Mouse (Mus musculus) lung, adult 2 months (tissue): ENCODE measurements around the gene Jmjd1c.

Experiments used
- CTCF ChIP-seq: fragments of 200-500 bp; IDR thresholded peaks from 2 replicates; pipeline ENCODE4 v1.5.1; 2011; ENCODE audit warnings: mild to moderate bottlenecking, low read length, control low read depth; ENCODE audit not compliant: insufficient read depth
- POLR2A ChIP-seq: fragments of 200-500 bp; IDR thresholded peaks from 2 replicates; pipeline ENCODE4 v1.6.1; 2011; ENCODE audit warnings: low read depth, mild to moderate bottlenecking, control low read depth, low read length, borderline replicate concordance; ENCODE audit errors: extremely low read depth

DNA sequence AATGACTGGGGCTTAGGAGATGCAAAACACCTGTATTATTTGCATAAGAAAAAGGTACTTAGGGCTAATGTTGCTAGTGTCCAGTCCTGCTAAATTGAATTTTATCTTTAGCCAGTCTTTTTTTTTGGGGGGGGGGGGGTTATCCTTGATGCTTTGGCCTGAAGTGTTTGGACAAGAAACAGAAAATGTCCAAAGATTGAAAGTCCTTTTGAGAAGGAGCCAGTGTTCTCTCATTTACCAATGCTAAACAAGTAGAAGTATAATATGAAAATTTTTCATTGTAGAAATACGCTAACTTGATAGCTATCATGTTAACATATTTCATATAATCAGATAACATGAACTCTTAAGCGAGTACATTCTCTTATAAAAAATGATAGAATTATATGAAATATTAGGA, 92.0 kb downstream of the Jmjd1c start:
- TF ChIP-seq POLR2A (no peak), CTCF (no peak)
